8 mouse cellular contexts compared by ENCODE assay signal in the genomic region with DNA sequence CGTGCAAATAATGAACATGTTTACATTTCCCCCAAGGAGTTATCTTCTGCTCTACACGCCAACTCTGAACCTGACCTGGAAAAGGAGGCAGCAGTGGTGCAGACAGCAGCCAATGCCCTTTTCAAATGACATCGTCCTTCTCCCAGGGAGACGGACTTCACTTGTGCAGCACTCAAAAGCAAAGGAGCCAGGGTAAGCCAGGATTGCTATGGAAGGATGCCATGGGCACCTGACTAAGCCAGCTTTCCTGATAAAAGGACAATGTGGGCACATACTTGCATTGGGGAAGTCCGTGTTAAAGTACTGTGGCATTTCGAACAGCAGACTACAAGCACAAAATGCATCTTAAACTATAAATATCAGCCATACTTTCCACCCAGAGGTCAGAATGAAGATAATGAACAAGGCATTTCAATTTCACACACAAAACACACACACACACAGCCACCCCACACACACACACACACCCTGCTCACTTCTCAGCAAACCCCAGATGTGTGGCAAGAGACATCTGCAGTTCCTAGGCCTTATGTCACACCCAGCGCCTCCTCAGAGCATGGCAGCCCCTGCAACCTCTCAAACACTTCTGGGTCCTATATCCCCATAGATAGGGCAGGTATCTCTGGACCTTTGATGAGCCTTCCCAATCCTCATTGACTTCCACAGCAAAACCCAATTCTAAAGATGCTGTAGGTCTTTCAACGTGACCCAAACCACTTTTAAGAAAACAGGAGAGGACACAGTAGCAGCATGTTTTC. TPM values are rescaled to one million over a fixed set of nuclear protein-coding genes. Genes with fewer than 3 reads are reported as not detected.
A peak's percentile ranks its signal among the peaks of the same experiment; 100 is the strongest.
DNase-seq lines count a peak whose midpoint lies in the region; ATAC-seq and TF ChIP-seq lines count a peak whose summit lies in the region.

No protein-coding gene starts in this region.

- peak overlapping the region; percentile 61 for H3K4me3 ChIP-seq in kidney, postnatal 0 days (replicated peaks; ENCODE audit: low read depth, low read length)
- H3K4me3 ChIP-seq in heart, postnatal 0 days (ENCODE audit: low read depth, low read length): peak overlapping the region; percentile 60
- H3K4me3 ChIP-seq in liver, embryonic 15.5 days (replicated peaks): peak overlapping the region; percentile 90

- no peak overlapping the region for H3K27ac ChIP-seq in kidney, postnatal 0 days
- peak overlapping the region; percentile 60 for H3K27ac ChIP-seq in heart, postnatal 0 days (ENCODE audit: low read depth)
- H3K27ac ChIP-seq in liver, embryonic 15.5 days (replicated peaks): no peak overlapping the region

- whole genome bisulfite sequencing in kidney, postnatal 0 days: 30% methylated on average over 8 of the region's 8 CpGs
- 18% methylated on average over 8 of the region's 8 CpGs for WGBS in heart, postnatal 0 days
- 29% methylated on average over 8 of the region's 8 CpGs for WGBS in liver, embryonic 15.5 days (ENCODE audit: insufficient replicate concordance)

- no peaks in the 10 kb centered on the region for H3K9me3 ChIP-seq in kidney, postnatal 0 days (replicated peaks; ENCODE audit: low read length)
- no peaks in the 10 kb centered on the region for H3K9me3 ChIP-seq in heart, postnatal 0 days (replicated peaks; ENCODE audit: control insufficient read depth, low read length)
- H3K9me3 ChIP-seq in liver, embryonic 15.5 days (replicated peaks): no peaks in the 10 kb centered on the region

- peak overlapping the region; percentile 97 for H3K4me2 ChIP-seq in kidney, postnatal 0 days (ENCODE audit: low read length)
- peak overlapping the region; percentile 97 for H3K4me2 ChIP-seq in heart, postnatal 0 days (ENCODE audit: low read depth, low read length)
- peak overlapping the region; percentile 96 for H3K4me2 ChIP-seq in liver, embryonic 15.5 days

- H3K9ac ChIP-seq in kidney, postnatal 0 days (ENCODE audit: low read depth, low read length): no peak overlapping the region
- H3K9ac ChIP-seq in heart, postnatal 0 days (replicated peaks; ENCODE audit: low read depth, low read length): peak overlapping the region; percentile 55; the same call in 1 of the 2 replicates
- H3K9ac ChIP-seq in liver, embryonic 15.5 days: peak overlapping the region; percentile 72

- no peak for TF ChIP-seq EP300 in heart, postnatal 0 days (IDR thresholded peaks at IDR 0.05; ENCODE audit: low read depth)

- H3K27me3 ChIP-seq in kidney, postnatal 0 days (ENCODE audit: insufficient read depth, low read length): no peaks in the 10 kb centered on the region
- H3K27me3 ChIP-seq in heart, postnatal 0 days (ENCODE audit: control insufficient read depth, insufficient read depth, low read length): no peaks in the 10 kb centered on the region
- H3K27me3 ChIP-seq in liver, embryonic 15.5 days: no peaks in the 10 kb centered on the region

- no peak for DNase-seq in kidney, postnatal 0 days (ENCODE audit: low spot score)
- DNase-seq in kidney, postnatal 14 days: no peak
- DNase-seq in heart, postnatal 0 days (ENCODE audit: low spot score): peak; percentile 54
- peak; percentile 56 for DNase-seq in thymus, postnatal 4 days
- DNase-seq in right cerebral cortex, postnatal 25 days: no peak
- DNase-seq in layer of hippocampus, adult 8-10 months (ENCODE audit: low spot score in 2 of 2): no peak

- H3K36me3 ChIP-seq in kidney, postnatal 0 days (ENCODE audit: insufficient read depth, low read length): no peaks in the 10 kb centered on the region
- no peaks in the 10 kb centered on the region for H3K36me3 ChIP-seq in heart, postnatal 0 days (replicated peaks; ENCODE audit: control insufficient read depth, insufficient read depth, low read length)
- H3K36me3 ChIP-seq in liver, embryonic 15.5 days (replicated peaks): no peaks in the 10 kb centered on the region

- H3K4me1 ChIP-seq in kidney, postnatal 0 days (replicated peaks; ENCODE audit: insufficient read depth, low read length): peaks cover 33% of the 10 kb centered on the region
- peaks cover 62% of the 10 kb centered on the region for H3K4me1 ChIP-seq in heart, postnatal 0 days (ENCODE audit: control insufficient read depth, insufficient read depth)
- H3K4me1 ChIP-seq in liver, embryonic 15.5 days (replicated peaks): peaks cover 52% of the 10 kb centered on the region

- no peak for TF ChIP-seq CTCF in kidney, postnatal 0 days (IDR thresholded peaks at IDR 0.05; ENCODE audit: low read depth)
- TF ChIP-seq CTCF in heart, postnatal 0 days (IDR thresholded peaks at IDR 0.05; ENCODE audit: low read depth): no peak

- no peak for ATAC-seq in kidney, postnatal 0 days (replicated peaks; ENCODE audit: low FRiP score, low read depth)
- 0 out of 2 replicates have a peak, but pooled peaks have one; percentile 15 for ATAC-seq in common myeloid progenitor, adult 5-6 weeks (replicated peaks; ENCODE audit: low read depth, poor library complexity, severe bottlenecking)
- ATAC-seq in heart, postnatal 0 days (ENCODE audit: insufficient read depth, low read depth): no peak
- ATAC-seq in liver, embryonic 15.5 days (ENCODE audit: insufficient read depth): no peak

RNA-seq across cellular contexts. Expression of a gene that starts 2.4 kb away (rescaled TPM):
- 3.3 and 3.5 TPM in 2 replicates for polyA plus RNA-seq in kidney, postnatal 0 days (2015; fragmentation: Nextera tagmentation; extraction: Ambion mirVana)
- 19.9 and 21.7 TPM in 2 replicates for total RNA-seq in common myeloid progenitor, adult 5-6 weeks (2017)
- total RNA-seq in heart, postnatal 0 days (2014; rRNA removed; ENCODE audit: low replicate concordance): 4.4 and 5.9 TPM in 2 replicates
- 1.8 TPM in 2 replicates for polyA plus RNA-seq in heart, postnatal 0 days (2015; fragmentation: Nextera tagmentation; extraction: Ambion mirVana)
- polyA plus RNA-seq in liver, embryonic 15.5 days (2015; fragmentation: Nextera tagmentation; extraction: Ambion mirVana): 1.7 and 1.9 TPM in 2 replicates
- 10 to 100 TPM; 22.0 to 23.5 (median 22.3) TPM for total RNA-seq in layer of hippocampus, adult 8-10 months (2022)

RNA-seq across cellular contexts. Expression of a gene that starts 50.7 kb away (rescaled TPM):
- polyA plus RNA-seq in kidney, postnatal 0 days (2015; fragmentation: Nextera tagmentation; extraction: Ambion mirVana): 9.3 and 10.4 TPM in 2 replicates
- 27.1 and 45.8 TPM in 2 replicates for total RNA-seq in common myeloid progenitor, adult 5-6 weeks (2017)
- 32.5 and 36.0 TPM in 2 replicates for total RNA-seq in heart, postnatal 0 days (2014; rRNA removed; ENCODE audit: low replicate concordance)
- 5.7 and 6.1 TPM in 2 replicates for polyA plus RNA-seq in heart, postnatal 0 days (2015; fragmentation: Nextera tagmentation; extraction: Ambion mirVana)
- 1.3 TPM in 2 replicates for polyA plus RNA-seq in liver, embryonic 15.5 days (2015; fragmentation: Nextera tagmentation; extraction: Ambion mirVana)
- 10 to 100 TPM; 83.3 to 97.9 (median 92.6) TPM for total RNA-seq in layer of hippocampus, adult 8-10 months (2022)

Comparison
In these comparisons a context has a peak if more than half of its experiments do, and no peak if none do; other contexts are left out.
1. DNase-seq: peak in heart, postnatal 0 days (single experiment) and thymus, postnatal 4 days (single experiment); none in kidney, postnatal 0 days (single experiment), kidney, postnatal 14 days (single experiment), right cerebral cortex, postnatal 25 days (single experiment) and layer of hippocampus, adult 8-10 months (0 of 2).
2. Peak in every context shown above with its lines, with median percentiles within 50 percentile points of each other: H3K4me2 ChIP-seq and H3K4me3 ChIP-seq.